Mouse (Mus musculus) midbrain, embryonic 10.5 days (tissue): Measurements from ENCODE around the gene Shc4. TPM values are rescaled to one million over a fixed set of nuclear protein-coding genes. Genes with fewer than 3 reads are reported as not detected.

Experiments used
- DNase-seq: peaks from one replicate; pipeline ENCODE4 v3.0.0-alpha.2; 2017; ENCODE audit warnings: low spot score
- H3K27ac ChIP-seq: fragments of 300-500 bp; sonication (generic); replicated peaks from 2 replicates; pipeline ENCODE4 v1.5.1; 2016; ENCODE audit warnings: mild to moderate bottlenecking
- H3K27me3 ChIP-seq: fragments of 300-500 bp; sonication (generic); 2 replicates; pipeline ENCODE4 v1.6.1; 2016; ENCODE audit warnings: low read depth, mild to moderate bottlenecking; ENCODE audit not compliant: poor library complexity, severe bottlenecking
- H3K36me3 ChIP-seq: fragments of 300-500 bp; sonication (generic); 2 replicates; pipeline ENCODE4 v1.6.1; 2016; ENCODE audit warnings: mild to moderate bottlenecking, moderate library complexity
- H3K4me1 ChIP-seq: fragments of 300-500 bp; sonication (generic); 2 replicates; pipeline ENCODE4 v1.6.1; 2016
- H3K4me3 ChIP-seq: fragments of 300-500 bp; sonication (generic); 2 replicates; pipeline ENCODE4 v1.5.1; 2016; ENCODE audit warnings: mild to moderate bottlenecking, moderate library complexity
- H3K9me3 ChIP-seq: fragments of 300-500 bp; sonication (generic); replicated peaks from 2 replicates; pipeline ENCODE4 v1.6.1; 2016; ENCODE audit warnings: mild to moderate bottlenecking
- WGBS: fragments of 180-500 bp; shearing (Covaris S2); methylation state at CpG from one replicate; pipeline ENCODE4 v1.1.7; 2016; 5-methylcytosine and 5-hydroxymethylcytosine counted together
- polyA plus RNA-seq: library from polyadenylated mRNA; unstranded; fragments of >200 nt; fragmentation: Nextera tagmentation; extraction: Ambion mirVana; gene quantifications from 2 replicates; pipeline ENCODE4 v1.2.1, GENCODE M21; 2016

Gene Shc4
- 1.3 TPM in 2 replicates for polyA plus RNA-seq

GRCm38 (mm10) chr2:125724086-125724430, at the start of gene Shc4:
Shc4 (minus strand) TSS chr2:125724148.
- no peak for DNase-seq
- H3K9me3 ChIP-seq: no peaks in the 10 kb centered on the region
- peak within 1 kb of the TSS; percentile 70 for H3K4me3 ChIP-seq
- H3K27me3 ChIP-seq: peaks cover 82% of the 10 kb centered on the region
- no peaks in the 10 kb centered on the region for H3K36me3 ChIP-seq
- H3K4me1 ChIP-seq: peaks cover 28% of the 10 kb centered on the region
- WGBS: under 1% methylated on average over 15 of the region's 15 CpGs
- peak within 1 kb of the TSS; percentile 71 for H3K27ac ChIP-seq

GRCm38 (mm10) chr2:125765029-125765428, 41.1 kb upstream of the Shc4 start:
- H3K36me3 ChIP-seq: peaks cover 84% of the 10 kb centered on the region
- no peaks in the 10 kb centered on the region for H3K4me1 ChIP-seq
- no peak overlapping the region for H3K4me3 ChIP-seq
- no peak overlapping the region for H3K27ac ChIP-seq
- no peak for DNase-seq
- H3K27me3 ChIP-seq: no peaks in the 10 kb centered on the region
- H3K9me3 ChIP-seq: no peaks in the 10 kb centered on the region
- 92% methylated on average over 3 of the region's 3 CpGs for WGBS

GRCm38 (mm10) chr2:125764531-125764930, 40.6 kb upstream of the Shc4 start:
- Histone ChIP-seq H3K9me3 (no peaks in the 10 kb centered on the region), H3K36me3 (peaks cover 84% of the 10 kb centered on the region), H3K27me3 (no peaks in the 10 kb centered on the region), H3K4me3 (no peak overlapping the region), H3K4me1 (no peaks in the 10 kb centered on the region), H3K27ac (no peak overlapping the region)
- whole genome bisulfite sequencing: 93% methylated on average over 5 of the region's 5 CpGs
- DNase-seq: no peak

- WGBS: 93% methylated on average over 2 of the region's 2 CpGs
- Histone ChIP-seq H3K4me1 (no peaks in the 10 kb centered on the region), H3K27ac (no peak overlapping the region), H3K9me3 (no peaks in the 10 kb centered on the region), H3K27me3 (no peaks in the 10 kb centered on the region), H3K36me3 (peaks cover 97% of the 10 kb centered on the region), H3K4me3 (no peak overlapping the region)
- DNase-seq: no peak
Observed at GRCm38 (mm10) chr2:125749330-125749729, 25.4 kb upstream of the Shc4 start.

DNA sequence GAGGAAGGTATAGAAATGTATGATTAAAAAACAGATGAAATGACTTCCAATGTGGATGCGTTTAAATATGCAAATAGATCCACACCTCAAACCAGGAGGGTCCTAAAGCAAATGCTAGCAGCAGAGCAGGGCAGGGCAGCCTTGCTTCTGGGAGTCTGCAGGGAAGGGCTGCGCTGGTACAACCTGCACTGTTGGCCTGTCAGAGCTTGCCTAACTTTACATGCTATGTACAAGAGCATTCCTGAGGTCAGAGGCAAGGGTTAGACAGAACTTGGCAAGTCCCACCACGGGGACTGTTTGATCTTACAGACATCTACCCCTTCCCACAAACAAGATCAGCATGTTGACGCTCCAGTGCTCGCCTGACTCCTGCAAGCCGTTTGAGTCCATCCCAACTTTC, 15.4 kb upstream of the Shc4 start:
- WGBS: 86% methylated on average over 6 of the region's 6 CpGs
- Histone ChIP-seq H3K36me3 (peaks cover 56% of the 10 kb centered on the region), H3K27ac (no peak overlapping the region), H3K4me3 (no peak overlapping the region), H3K4me1 (no peaks in the 10 kb centered on the region), H3K27me3 (no peaks in the 10 kb centered on the region), H3K9me3 (no peaks in the 10 kb centered on the region)
- no peak for DNase-seq

- Histone ChIP-seq H3K27me3 (no peaks in the 10 kb centered on the region), H3K4me1 (no peaks in the 10 kb centered on the region), H3K27ac (no peak overlapping the region), H3K4me3 (no peak overlapping the region), H3K9me3 (no peaks in the 10 kb centered on the region), H3K36me3 (peaks cover 50% of the 10 kb centered on the region)
- WGBS: 77% methylated on average over 5 of the region's 5 CpGs
- DNase-seq: no peak
Observed at GRCm38 (mm10) chr2:125738718-125739117, 14.8 kb upstream of the Shc4 start.

DNA sequence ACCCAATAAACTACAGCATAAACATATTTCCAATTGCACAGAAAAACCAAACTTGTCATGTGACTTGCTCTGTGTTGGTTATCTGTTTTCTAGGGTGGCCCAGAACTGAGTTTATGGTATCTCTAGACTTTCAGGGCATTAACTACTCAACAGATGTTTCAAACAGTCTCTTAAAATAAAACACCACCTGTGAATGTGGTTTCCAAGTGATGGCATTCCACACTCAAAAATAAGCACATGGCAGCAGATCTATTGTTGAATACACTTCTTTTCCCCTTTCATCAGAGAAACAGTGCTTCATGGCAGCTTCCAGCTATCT, 12.0 kb upstream of the Shc4 start:
- H3K27me3 ChIP-seq: peaks cover 16% of the 10 kb centered on the region
- DNase-seq: no peak
- no peak overlapping the region for H3K27ac ChIP-seq
- H3K9me3 ChIP-seq: no peaks in the 10 kb centered on the region
- peaks cover 14% of the 10 kb centered on the region for H3K4me1 ChIP-seq
- no peak overlapping the region for H3K4me3 ChIP-seq
- peaks cover 24% of the 10 kb centered on the region for H3K36me3 ChIP-seq

GRCm38 (mm10) chr2:125735333-125736024, 11.5 kb upstream of the Shc4 start:
- H3K9me3 ChIP-seq: no peaks in the 10 kb centered on the region
- H3K27ac ChIP-seq: no peak overlapping the region
- no peak overlapping the region for H3K4me3 ChIP-seq
- peaks cover 21% of the 10 kb centered on the region for H3K27me3 ChIP-seq
- no peak for DNase-seq
- H3K36me3 ChIP-seq: peaks cover 20% of the 10 kb centered on the region
- peaks cover 14% of the 10 kb centered on the region for H3K4me1 ChIP-seq
- WGBS: 79% methylated on average over 2 of the region's 2 CpGs

DNA sequence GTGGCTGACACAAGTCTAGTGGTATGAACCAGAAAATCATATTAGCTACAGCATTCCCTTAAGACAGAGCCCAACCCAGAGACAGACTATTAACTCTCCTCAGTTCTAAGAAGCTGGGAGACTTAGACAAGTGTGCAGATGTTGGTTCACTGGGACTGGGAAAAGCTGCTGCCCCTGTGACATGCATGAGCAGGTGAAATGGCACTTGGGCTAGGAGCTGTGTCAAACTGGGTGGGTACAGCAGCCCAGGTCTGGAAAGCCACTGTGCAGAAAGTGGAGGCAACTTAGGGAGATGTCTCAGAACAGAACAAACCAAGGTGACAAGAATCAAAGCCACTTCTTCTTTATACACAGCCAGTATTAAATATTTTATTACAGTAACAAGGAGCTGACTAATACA, 10.8 kb upstream of the Shc4 start:
- H3K4me1 ChIP-seq: peaks cover 14% of the 10 kb centered on the region
- H3K27me3 ChIP-seq: peaks cover 29% of the 10 kb centered on the region
- no peak overlapping the region for H3K27ac ChIP-seq
- peaks cover 12% of the 10 kb centered on the region for H3K36me3 ChIP-seq
- no peak for DNase-seq
- H3K4me3 ChIP-seq: no peak overlapping the region
- no peaks in the 10 kb centered on the region for H3K9me3 ChIP-seq

DNA sequence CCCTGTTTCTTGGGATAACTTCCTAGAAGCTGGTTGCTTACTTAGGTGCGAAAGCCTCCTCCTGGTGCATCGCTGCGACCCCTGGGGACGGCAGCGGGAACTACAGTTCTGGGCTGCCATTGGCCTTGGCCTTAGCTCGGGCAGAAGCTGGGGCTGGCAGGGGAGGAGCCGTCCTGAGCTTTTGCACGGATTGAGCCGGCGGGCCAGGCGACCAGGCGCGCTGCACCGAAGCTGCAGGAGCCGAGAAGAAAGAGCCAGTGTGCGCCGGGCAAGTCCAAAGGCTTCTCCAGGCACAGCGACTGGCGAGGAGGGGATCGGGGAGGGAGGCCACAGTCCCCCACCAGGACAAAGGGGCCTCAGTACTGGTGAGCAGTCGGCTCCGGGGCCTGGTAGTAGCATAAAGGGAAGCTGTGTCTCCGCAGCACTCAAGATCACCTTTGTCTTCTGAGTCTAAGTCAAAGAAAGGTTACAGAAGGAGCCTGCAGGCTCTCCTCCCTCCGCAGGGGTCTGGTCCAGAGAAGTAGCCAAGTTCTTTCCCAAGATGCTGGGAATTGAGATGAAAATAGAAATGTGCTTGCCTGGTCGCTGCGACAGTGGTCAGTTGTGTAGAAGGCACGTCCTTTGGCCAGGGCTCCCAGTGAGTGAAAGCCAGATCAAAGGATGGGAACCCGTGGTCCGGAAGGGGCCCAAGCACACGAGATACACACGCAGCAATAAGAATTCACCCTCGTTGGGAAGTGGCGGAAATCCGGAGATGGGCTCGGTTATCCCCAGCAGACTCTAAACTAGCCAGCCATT, 8.0 kb upstream of the Shc4 start:
- Histone ChIP-seq H3K36me3 (no peaks in the 10 kb centered on the region), H3K4me1 (peaks cover 14% of the 10 kb centered on the region), H3K27ac (peak overlapping the region; percentile 93), H3K4me3 (peak overlapping the region; percentile 61), H3K27me3 (peaks cover 47% of the 10 kb centered on the region), H3K9me3 (no peaks in the 10 kb centered on the region)
- WGBS: 7% methylated on average over 35 of the region's 35 CpGs
- DNase-seq: peak; percentile 95

DNA sequence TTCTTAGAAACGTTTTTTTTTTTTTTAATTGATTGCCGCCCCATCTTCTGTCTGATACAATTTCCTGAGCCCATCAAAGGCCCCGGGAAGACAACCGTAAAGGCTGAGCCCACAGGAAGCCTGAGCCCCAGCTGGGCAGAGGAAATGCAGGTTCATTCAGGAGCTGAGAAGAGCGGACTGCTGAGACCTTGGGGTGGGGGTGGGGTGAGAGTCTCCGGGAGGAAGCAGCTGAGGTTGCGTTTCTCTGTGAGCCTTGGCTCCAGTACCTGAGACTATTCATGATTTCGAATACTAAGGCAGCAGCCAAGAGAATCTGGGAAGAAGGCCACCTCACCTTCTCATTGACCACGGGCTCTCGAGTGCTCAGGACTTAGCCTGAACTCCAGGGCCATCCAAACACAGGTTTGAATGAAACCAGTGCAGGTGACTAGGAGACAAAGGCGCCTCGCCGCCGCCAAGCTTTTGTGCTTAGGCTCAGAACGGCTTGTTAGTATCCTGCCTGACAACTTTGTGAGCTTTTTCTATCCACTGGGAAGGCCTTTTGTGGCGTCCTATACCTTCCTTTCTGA, 682 bp upstream of the Shc4 start:
- Histone ChIP-seq H3K9me3 (no peaks in the 10 kb centered on the region), H3K4me1 (peaks cover 28% of the 10 kb centered on the region), H3K27me3 (peaks cover 86% of the 10 kb centered on the region), H3K36me3 (no peaks in the 10 kb centered on the region), H3K4me3 (peak overlapping the region; percentile 70), H3K27ac (peak overlapping the region; percentile 52; the same call in 1 of the 2 replicates)
- under 1% methylated on average over 16 of the region's 16 CpGs for whole genome bisulfite sequencing
- DNase-seq: peak; percentile 48

GRCm38 (mm10) chr2:125723408-125724085, 401 bp downstream of the Shc4 start:
- peak; percentile 74 for DNase-seq
- H3K36me3 ChIP-seq: no peaks in the 10 kb centered on the region
- peak overlapping the region; percentile 70 for H3K4me3 ChIP-seq
- no peaks in the 10 kb centered on the region for H3K9me3 ChIP-seq
- under 1% methylated on average over 34 of the region's 34 CpGs for WGBS
- peaks cover 28% of the 10 kb centered on the region for H3K4me1 ChIP-seq
- H3K27me3 ChIP-seq: peaks cover 79% of the 10 kb centered on the region
- H3K27ac ChIP-seq: peak overlapping the region; percentile 71

DNA sequence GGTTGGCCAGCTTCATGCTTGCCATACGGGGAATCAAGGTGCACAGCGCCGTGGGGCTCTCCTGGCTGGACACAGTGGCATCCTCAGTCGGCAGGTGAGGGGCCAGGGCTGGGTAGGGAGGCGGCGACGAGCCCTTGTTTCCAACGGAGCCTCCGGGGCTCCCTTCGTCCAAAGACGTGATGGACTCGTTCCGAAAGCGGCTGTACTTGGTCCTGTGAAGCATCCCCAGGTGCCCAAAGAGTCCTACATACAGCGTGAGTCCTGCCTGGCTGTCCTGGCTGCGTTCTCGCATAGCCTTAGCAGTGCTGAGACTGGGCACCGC, 901 bp downstream of the Shc4 start:
- no peak for DNase-seq
- Histone ChIP-seq H3K27me3 (peaks cover 78% of the 10 kb centered on the region), H3K9me3 (no peaks in the 10 kb centered on the region), H3K27ac (peak overlapping the region; percentile 71), H3K4me1 (peaks cover 28% of the 10 kb centered on the region), H3K4me3 (peak overlapping the region; percentile 70), H3K36me3 (no peaks in the 10 kb centered on the region)
- 1% methylated on average over 18 of the region's 18 CpGs for WGBS
